Mouse (Mus musculus): ENCODE data around the gene Ndufc1.
A peak's percentile ranks its signal among the peaks of the same experiment; 100 is the strongest.
"Not testable (repeated sequence)": the region's sequence is repeated elsewhere in the genome, so short reads cannot be mapped to it uniquely, and the experiment has no call there.

Gene Ndufc1

GRCm38 (mm10) chr3:51368011-51368410 is 40.8 kb downstream of the Ndufc1 start:
- DNase-seq (ENCODE audit: low read depth, low spot score) = no peak

- DNase-seq (ENCODE audit: low read depth, low spot score) = no peak
These were observed 41.9 kb downstream of the Ndufc1 start for GRCm38 (mm10) chr3:51366926-51367325.

GRCm38 (mm10) chr3:51365517-51365882 is 43.3 kb downstream of the Ndufc1 start:
- no peak for DNase-seq (ENCODE audit: low read depth, low spot score)

- peak; percentile 84 for DNase-seq (ENCODE audit: low read depth, low spot score)
These were observed 43.9 kb downstream of the Ndufc1 start for GRCm38 (mm10) chr3:51364703-51365516.

- no peak for DNase-seq (ENCODE audit: low read depth, low spot score)
These were observed 47.7 kb downstream of the Ndufc1 start for GRCm38 (mm10) chr3:51361066-51361465.

- DNase-seq (ENCODE audit: low read depth, low spot score) = no peak
These were observed 49.1 kb downstream of the Ndufc1 start for GRCm38 (mm10) chr3:51359558-51360307.

- DNase-seq (ENCODE audit: low read depth, low spot score) = peak; percentile 90
These were observed 49.9 kb downstream of the Ndufc1 start for GRCm38 (mm10) chr3:51358660-51359557.

GRCm38 (mm10) chr3:51358181-51358580 is 50.6 kb downstream of the Ndufc1 start:
- DNase-seq (ENCODE audit: low read depth, low spot score) = peak; percentile 85

- no peak for DNase-seq (ENCODE audit: low read depth, low spot score)
These were observed 51.2 kb downstream of the Ndufc1 start for GRCm38 (mm10) chr3:51357624-51358023.

GRCm38 (mm10) chr3:51357078-51357477 is 51.7 kb downstream of the Ndufc1 start:
- DNase-seq (ENCODE audit: low read depth, low spot score) = no peak

- not testable (repeated sequence) for DNase-seq (ENCODE audit: low read depth, low spot score)
These were observed 53.8 kb downstream of the Ndufc1 start for GRCm38 (mm10) chr3:51354956-51355355.

All from mesoderm, embryonic 11.5 days (tissue).